Mouse (Mus musculus): ENCODE measurements around the gene Dkk3. TPM values are rescaled to one million over a fixed set of nuclear protein-coding genes. Genes with fewer than 3 reads are reported as not detected.
"Not testable (repeated sequence)": the region's sequence is repeated elsewhere in the genome, so short reads cannot be mapped to it uniquely, and the experiment has no call there.

Gene Dkk3
- polyA plus RNA-seq, 1 experiment from 2014 or later, result 45.5 TPM

DNA sequence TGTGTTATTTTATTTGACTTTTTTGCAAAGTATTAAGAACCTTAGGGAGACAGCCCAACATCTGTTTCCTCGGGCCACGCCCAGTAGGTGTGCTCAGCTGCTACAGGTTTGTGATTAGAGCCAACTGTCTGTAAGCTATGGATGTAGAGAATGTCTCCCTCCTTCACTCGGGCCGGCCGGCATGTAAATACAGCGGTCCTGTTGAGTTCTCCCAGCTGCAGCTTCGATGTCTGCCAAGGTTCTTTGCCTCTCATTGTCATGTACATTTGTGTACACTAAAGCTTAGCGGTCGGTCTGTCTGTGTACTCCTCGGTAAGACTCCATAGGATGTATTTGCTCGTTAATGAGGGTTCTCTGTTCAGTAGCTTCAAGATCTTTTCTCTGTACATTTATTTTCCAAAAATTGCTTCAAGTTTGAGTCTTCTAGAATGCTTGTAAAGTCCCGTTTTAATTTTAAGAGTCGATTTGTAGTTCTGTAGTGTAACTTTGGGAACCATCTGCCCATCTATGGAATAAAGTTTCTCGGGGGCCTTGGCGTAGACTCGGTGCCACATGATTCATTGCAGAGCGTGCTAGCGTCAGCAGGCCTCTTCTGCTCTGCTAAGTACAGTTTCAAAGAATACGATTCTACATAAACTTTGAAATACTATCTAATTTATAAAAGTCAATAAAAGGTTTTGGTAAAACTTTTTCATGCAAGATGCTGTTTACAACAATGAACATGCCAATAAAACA, 48.1 kb downstream of the Dkk3 start:
- Histone ChIP-seq H3K27ac (ENCODE audit: low read length) (no peak overlapping the region), H3K4me1 (replicated peaks; ENCODE audit: control insufficient read depth, insufficient read depth, low read length) (no peaks in the 10 kb centered on the region), H3K4me2 (ENCODE audit: low read depth, low read length) (no peak overlapping the region), H3K27me3 (ENCODE audit: control insufficient read depth, insufficient read depth, low read depth, low read length) (no peaks in the 10 kb centered on the region), H3K4me3 (ENCODE audit: low read length) (no peak overlapping the region), H3K9me3 (ENCODE audit: control insufficient read depth, low read length) (no peaks in the 10 kb centered on the region), H3K9ac (ENCODE audit: low read length) (no peak overlapping the region), H3K36me3 (ENCODE audit: control insufficient read depth, insufficient read depth, low read length) (peaks cover 44% of the 10 kb centered on the region)
- 79% methylated on average over 19 of the region's 19 CpGs for WGBS
- peak; percentile 26; the same call in 1 of the 2 replicates for ATAC-seq (ENCODE audit: low read depth)

GRCm38 (mm10) chr7:112108757-112109156, 50.1 kb downstream of the Dkk3 start:
- no peak overlapping the region for H3K9ac ChIP-seq (ENCODE audit: low read length)
- no peak overlapping the region for H3K4me2 ChIP-seq (ENCODE audit: low read depth, low read length)
- H3K27ac ChIP-seq (ENCODE audit: low read length), result no peak overlapping the region
- no peaks in the 10 kb centered on the region for H3K4me1 ChIP-seq (replicated peaks; ENCODE audit: control insufficient read depth, insufficient read depth, low read length)
- H3K36me3 ChIP-seq (ENCODE audit: control insufficient read depth, insufficient read depth, low read length), result peaks cover 46% of the 10 kb centered on the region
- ATAC-seq (ENCODE audit: low read depth), result no peak
- no peak overlapping the region for H3K4me3 ChIP-seq (ENCODE audit: low read length)
- no peaks in the 10 kb centered on the region for H3K27me3 ChIP-seq (ENCODE audit: control insufficient read depth, insufficient read depth, low read depth, low read length)
- H3K9me3 ChIP-seq (ENCODE audit: control insufficient read depth, low read length), result no peaks in the 10 kb centered on the region

- Histone ChIP-seq H3K4me3 (ENCODE audit: low read length) (no peak overlapping the region), H3K36me3 (ENCODE audit: control insufficient read depth, insufficient read depth, low read length) (peaks cover 38% of the 10 kb centered on the region), H3K4me1 (replicated peaks; ENCODE audit: control insufficient read depth, insufficient read depth, low read length) (no peaks in the 10 kb centered on the region), H3K9ac (ENCODE audit: low read length) (no peak overlapping the region), H3K9me3 (ENCODE audit: control insufficient read depth, low read length) (no peaks in the 10 kb centered on the region), H3K27me3 (ENCODE audit: control insufficient read depth, insufficient read depth, low read depth, low read length) (no peaks in the 10 kb centered on the region), H3K27ac (ENCODE audit: low read length) (no peak overlapping the region), H3K4me2 (ENCODE audit: low read depth, low read length) (no peak overlapping the region)
- ATAC-seq (ENCODE audit: low read depth), result no peak
- WGBS, result 67% methylated on average over 5 of the region's 5 CpGs
These were observed 55.0 kb downstream of the Dkk3 start for GRCm38 (mm10) chr7:112103816-112104215.

DNA sequence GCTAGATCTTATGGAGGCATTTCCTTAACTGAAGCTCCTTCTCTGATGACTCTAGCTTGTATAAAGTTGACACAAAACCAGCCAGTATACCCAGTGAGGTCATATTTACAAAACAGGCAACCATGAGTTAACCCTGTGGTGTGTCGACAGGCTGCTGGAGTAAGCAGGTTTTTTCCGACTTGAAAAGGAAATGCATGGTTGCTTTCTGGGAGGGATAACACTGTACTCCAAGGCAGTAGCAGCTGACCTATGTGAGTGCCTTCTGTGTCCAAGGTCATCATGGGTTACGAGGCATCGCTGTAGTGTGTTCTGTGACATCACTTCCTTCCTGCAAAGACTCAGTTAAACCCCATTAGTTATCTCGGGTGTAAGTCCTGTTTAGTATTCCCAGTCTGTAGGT, 55.9 kb downstream of the Dkk3 start:
- no peak overlapping the region for H3K9ac ChIP-seq (ENCODE audit: low read length)

DNA sequence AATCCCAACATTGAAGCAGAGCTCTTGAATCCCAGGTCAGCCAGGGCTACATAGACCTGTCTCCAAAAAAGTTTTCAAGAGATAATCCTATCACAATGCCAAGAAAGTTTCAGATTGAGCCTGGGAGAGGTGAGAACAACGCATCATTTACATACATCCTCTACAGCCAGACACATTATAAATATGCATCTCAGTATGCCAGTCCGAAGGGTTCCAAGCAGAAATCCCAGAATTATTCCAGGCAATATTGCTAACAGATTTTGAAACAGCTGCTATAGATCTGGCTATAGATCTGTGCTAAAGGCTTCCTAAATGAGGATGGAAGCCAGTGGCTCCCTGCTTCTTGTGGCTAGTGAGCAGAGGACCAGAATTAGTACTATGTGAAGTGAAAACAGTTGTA, 58.0 kb downstream of the Dkk3 start:
- H3K4me1 ChIP-seq (replicated peaks; ENCODE audit: control insufficient read depth, insufficient read depth, low read length), result no peaks in the 10 kb centered on the region
- peaks cover 36% of the 10 kb centered on the region for H3K36me3 ChIP-seq (ENCODE audit: control insufficient read depth, insufficient read depth, low read length)
- no peak overlapping the region for H3K4me3 ChIP-seq (ENCODE audit: low read length)
- 92% methylated on average over 2 of the region's 2 CpGs for WGBS
- no peak overlapping the region for H3K4me2 ChIP-seq (ENCODE audit: low read depth, low read length)
- no peak overlapping the region for H3K9ac ChIP-seq (ENCODE audit: low read length)
- H3K9me3 ChIP-seq (ENCODE audit: control insufficient read depth, low read length), result no peaks in the 10 kb centered on the region
- H3K27me3 ChIP-seq (ENCODE audit: control insufficient read depth, insufficient read depth, low read depth, low read length), result no peaks in the 10 kb centered on the region
- no peak for ATAC-seq (ENCODE audit: low read depth)
- H3K27ac ChIP-seq (ENCODE audit: low read length), result no peak overlapping the region

More for the DNA sequence above, 55.9 kb downstream of the Dkk3 start:
- no peak overlapping the region for H3K4me3 ChIP-seq (ENCODE audit: low read length)
- WGBS, result 67% methylated on average over 5 of the region's 5 CpGs
- no peak for ATAC-seq (ENCODE audit: low read depth)
- H3K4me1 ChIP-seq (replicated peaks; ENCODE audit: control insufficient read depth, insufficient read depth, low read length), result no peaks in the 10 kb centered on the region
- H3K9me3 ChIP-seq (ENCODE audit: control insufficient read depth, low read length), result no peaks in the 10 kb centered on the region
- H3K27me3 ChIP-seq (ENCODE audit: control insufficient read depth, insufficient read depth, low read depth, low read length), result no peaks in the 10 kb centered on the region
- H3K36me3 ChIP-seq (ENCODE audit: control insufficient read depth, insufficient read depth, low read length), result peaks cover 36% of the 10 kb centered on the region
- no peak overlapping the region for H3K4me2 ChIP-seq (ENCODE audit: low read depth, low read length)
- no peak overlapping the region for H3K27ac ChIP-seq (ENCODE audit: low read length)

- H3K27me3 ChIP-seq (ENCODE audit: control insufficient read depth, insufficient read depth, low read depth, low read length); H3K9ac ChIP-seq (ENCODE audit: low read length); H3K4me2 ChIP-seq (ENCODE audit: low read depth, low read length); H3K4me3 ChIP-seq (ENCODE audit: low read length); ATAC-seq (ENCODE audit: low read depth); H3K4me1 ChIP-seq (replicated peaks; ENCODE audit: control insufficient read depth, insufficient read depth, low read length); H3K9me3 ChIP-seq (ENCODE audit: control insufficient read depth, low read length); H3K27ac ChIP-seq (ENCODE audit: low read length): not testable (repeated sequence)
- WGBS, result 94% methylated on average over 4 of the region's 4 CpGs
- H3K36me3 ChIP-seq (ENCODE audit: control insufficient read depth, insufficient read depth, low read length), result peaks cover 47% of the 10 kb centered on the region
These were observed 63.9 kb downstream of the Dkk3 start for GRCm38 (mm10) chr7:112094923-112095322.

- Histone ChIP-seq H3K4me1 (replicated peaks; ENCODE audit: control insufficient read depth, insufficient read depth, low read length) (no peaks in the 10 kb centered on the region), H3K9me3 (ENCODE audit: control insufficient read depth, low read length) (no peaks in the 10 kb centered on the region), H3K4me3 (ENCODE audit: low read length) (no peak overlapping the region), H3K27ac (ENCODE audit: low read length) (no peak overlapping the region), H3K36me3 (ENCODE audit: control insufficient read depth, insufficient read depth, low read length) (peaks cover 35% of the 10 kb centered on the region), H3K27me3 (ENCODE audit: control insufficient read depth, insufficient read depth, low read depth, low read length) (no peaks in the 10 kb centered on the region), H3K4me2 (ENCODE audit: low read depth, low read length) (no peak overlapping the region), H3K9ac (ENCODE audit: low read length) (no peak overlapping the region)
- WGBS, result 82% methylated on average over 2 of the region's 2 CpGs
- no peak for ATAC-seq (ENCODE audit: low read depth)
These were observed 72.7 kb downstream of the Dkk3 start for GRCm38 (mm10) chr7:112086186-112086585.

GRCm38 (mm10) chr7:112085062-112085461, 73.8 kb downstream of the Dkk3 start:
- Histone ChIP-seq H3K4me2 (ENCODE audit: low read depth, low read length) (no peak overlapping the region), H3K9ac (ENCODE audit: low read length) (no peak overlapping the region), H3K4me3 (ENCODE audit: low read length) (no peak overlapping the region), H3K36me3 (ENCODE audit: control insufficient read depth, insufficient read depth, low read length) (peaks cover 29% of the 10 kb centered on the region), H3K27ac (ENCODE audit: low read length) (no peak overlapping the region), H3K9me3 (ENCODE audit: control insufficient read depth, low read length) (no peaks in the 10 kb centered on the region), H3K27me3 (ENCODE audit: control insufficient read depth, insufficient read depth, low read depth, low read length) (no peaks in the 10 kb centered on the region), H3K4me1 (replicated peaks; ENCODE audit: control insufficient read depth, insufficient read depth, low read length) (no peaks in the 10 kb centered on the region)
- WGBS, result 37% methylated on average over 4 of the region's 4 CpGs
- ATAC-seq (ENCODE audit: low read depth), result peak; percentile 56; the same call in 1 of the 2 replicates

DNA sequence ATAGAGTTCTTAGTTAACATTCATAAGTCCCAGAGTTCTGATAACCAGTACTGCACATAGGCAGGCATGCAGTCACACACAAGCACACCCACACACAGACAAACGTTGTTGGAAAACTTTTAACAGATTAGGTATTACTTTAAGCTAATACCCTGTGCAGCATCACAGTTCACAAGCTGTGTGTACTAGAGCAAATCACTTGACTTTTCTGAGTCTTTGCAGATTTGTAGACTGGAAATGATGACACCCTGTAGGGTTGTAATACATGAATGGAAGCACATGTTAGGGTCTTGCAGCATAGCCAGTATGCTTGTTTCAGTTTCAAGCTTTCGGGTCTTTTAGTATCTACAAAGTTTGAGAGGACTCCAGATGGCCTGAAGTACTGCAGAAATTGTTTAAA, 74.6 kb downstream of the Dkk3 start:
- Histone ChIP-seq H3K9me3 (ENCODE audit: control insufficient read depth, low read length) (no peaks in the 10 kb centered on the region), H3K4me3 (ENCODE audit: low read length) (no peak overlapping the region), H3K4me2 (ENCODE audit: low read depth, low read length) (no peak overlapping the region), H3K4me1 (replicated peaks; ENCODE audit: control insufficient read depth, insufficient read depth, low read length) (no peaks in the 10 kb centered on the region), H3K27ac (ENCODE audit: low read length) (no peak overlapping the region), H3K27me3 (ENCODE audit: control insufficient read depth, insufficient read depth, low read depth, low read length) (no peaks in the 10 kb centered on the region), H3K9ac (ENCODE audit: low read length) (no peak overlapping the region), H3K36me3 (ENCODE audit: control insufficient read depth, insufficient read depth, low read length) (peaks cover 33% of the 10 kb centered on the region)
- no peak for ATAC-seq (ENCODE audit: low read depth)
- WGBS, result 81% methylated on average over 2 of the region's 2 CpGs
